Mouse (Mus musculus): ENCODE data around the gene Rnf133. TPM values are rescaled to one million over a fixed set of nuclear protein-coding genes. Genes with fewer than 3 reads are reported as not detected.

Rnf133 gene
- not detected in 2 replicates for polyA plus RNA-seq (2012; rRNA removed)

DNA sequence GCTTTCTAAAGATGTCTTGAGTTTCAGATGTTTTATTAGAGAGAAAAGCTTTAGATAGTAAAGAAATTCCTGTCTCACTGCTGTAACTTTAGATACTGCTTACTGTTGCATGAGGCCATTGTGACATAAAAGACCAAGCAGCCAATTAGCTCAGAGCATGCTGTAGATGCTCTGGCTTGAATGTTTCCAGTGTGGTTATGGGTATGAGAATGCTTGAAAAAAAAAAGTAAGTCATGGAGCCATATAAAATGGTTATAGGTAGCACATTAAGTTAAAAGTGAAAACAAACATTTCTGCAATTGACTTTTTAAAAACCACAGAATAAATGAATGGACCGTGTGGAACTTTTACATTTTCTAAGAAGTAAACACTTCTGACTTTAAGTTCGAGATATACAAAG is at the start of gene Rnf133:
Rnf133 (minus strand) TSS at position 101 of the 400 bp plus-strand sequence.

GRCm38 (mm10) chr6:23655036-23655435 is 4.9 kb upstream of the Rnf133 start, which contains the start of gene Rnf148:
Gene Rnf148 (minus strand): TSS chr6:23655136.

Other genes starting within 250 kb of the Rnf133 start
- gene Rnf148, start 4.8 kb upstream of the Rnf133 start, polyA plus RNA-seq (2012; rRNA removed): not detected in 2 replicates
- 1.2 TPM in 2 replicates for gene Cadps2, start 189.1 kb upstream of the Rnf133 start, polyA plus RNA-seq (2012; rRNA removed)